Mouse (Mus musculus) stomach, postnatal 0 days (tissue): ENCODE results near the gene Rasgef1b. TPM values are rescaled to one million over a fixed set of nuclear protein-coding genes. Genes with fewer than 3 reads are reported as not detected.

Experiments
- ATAC-seq: fragments of 200-750 bp; cut with Nextera tagmentation; 2 replicates; pipeline ENCODE4 v1.8.0; 2017; ENCODE audit not compliant: low FRiP score, low TSS enrichment
- DNase-seq: peaks from one replicate; pipeline ENCODE4 v3.0.0-alpha.2; 2016; ENCODE audit warnings: low spot score
- H3K27ac ChIP-seq: fragments of 300-500 bp; sonication (generic); replicated peaks from 2 replicates; pipeline ENCODE4 v1.5.1; 2014; ENCODE audit warnings: mild to moderate bottlenecking, control low read depth
- H3K27me3 ChIP-seq: fragments of 300-500 bp; sonication (generic); 2 replicates; pipeline ENCODE4 v1.6.1; 2014; ENCODE audit warnings: low read length; ENCODE audit not compliant: control insufficient read depth, insufficient read depth
- H3K36me3 ChIP-seq: fragments of 300-500 bp; sonication (generic); 2 replicates; pipeline ENCODE4 v1.6.1; 2014; ENCODE audit warnings: low read length, mixed read lengths; ENCODE audit not compliant: control insufficient read depth, insufficient read depth
- H3K4me1 ChIP-seq: fragments of 300-500 bp; sonication (generic); replicated peaks from 2 replicates; pipeline ENCODE4 v1.6.1; 2014; ENCODE audit warnings: antibody characterized with exemption; ENCODE audit not compliant: control insufficient read depth, insufficient read depth
- H3K4me2 ChIP-seq: fragments of 300-500 bp; sonication (generic); replicated peaks from 2 replicates; pipeline ENCODE4 v1.6.1; 2014; ENCODE audit warnings: low read depth, mild to moderate bottlenecking, control low read depth, moderate library complexity
- H3K4me3 ChIP-seq: fragments of 300-500 bp; sonication (generic); 2 replicates; pipeline ENCODE4 v1.5.1; 2014; ENCODE audit warnings: low read depth, low read length, control low read depth
- H3K9ac ChIP-seq: fragments of 300-500 bp; sonication (generic); 2 replicates; pipeline ENCODE4 v1.6.1; 2014; ENCODE audit warnings: mild to moderate bottlenecking, low read length, control low read depth, mixed read lengths
- H3K9me3 ChIP-seq: fragments of 300-500 bp; sonication (generic); 2 replicates; pipeline ENCODE4 v1.6.1; 2016; ENCODE audit warnings: low read length; ENCODE audit not compliant: control insufficient read depth
- CTCF ChIP-seq: IDR thresholded peaks from 2 replicates; pipeline ENCODE4 v1.5.1; 2016; ENCODE audit warnings: antibody characterized with exemption, low read depth, mild to moderate bottlenecking, moderate library complexity
- EP300 ChIP-seq: optimal IDR thresholded peaks from 2 replicates; pipeline ENCODE3; 2016; ENCODE audit warnings: antibody characterized with exemption
- WGBS: fragments of 180-500 bp; shearing (Covaris S2); extraction: QIAGEN DNeasy Blood & Tissue Kit; methylation state at CpG from one replicate; pipeline ENCODE4 v1.1.7; 2014; 5-methylcytosine and 5-hydroxymethylcytosine counted together
- polyA plus RNA-seq: library from polyadenylated mRNA; unstranded; fragments of >200 nt; fragmentation: Nextera tagmentation; extraction: Ambion mirVana; gene quantifications from 2 replicates; pipeline ENCODE4 v1.2.1, GENCODE M21; 2015

Gene Rasgef1b
- polyA plus RNA-seq, 1 experiment from 2014 or later: 37.4 TPM

- no peak overlapping the region for H3K4me3 ChIP-seq
- ATAC-seq (no peak), DNase-seq (no peak)
- no peaks in the 10 kb centered on the region for H3K4me1 ChIP-seq
- H3K9ac ChIP-seq: no peak overlapping the region
- no peaks in the 10 kb centered on the region for H3K36me3 ChIP-seq
- TF ChIP-seq EP300 (no peak), CTCF (no peak)
- H3K27me3 ChIP-seq: no peaks in the 10 kb centered on the region
- H3K9me3 ChIP-seq: no peaks in the 10 kb centered on the region
- 79% methylated on average over 2 of the region's 2 CpGs for WGBS
- no peak overlapping the region for H3K27ac ChIP-seq
- no peak overlapping the region for H3K4me2 ChIP-seq
Observed at GRCm38 (mm10) chr5:99296348-99296747, 432.5 kb downstream of the Rasgef1b start.

DNA sequence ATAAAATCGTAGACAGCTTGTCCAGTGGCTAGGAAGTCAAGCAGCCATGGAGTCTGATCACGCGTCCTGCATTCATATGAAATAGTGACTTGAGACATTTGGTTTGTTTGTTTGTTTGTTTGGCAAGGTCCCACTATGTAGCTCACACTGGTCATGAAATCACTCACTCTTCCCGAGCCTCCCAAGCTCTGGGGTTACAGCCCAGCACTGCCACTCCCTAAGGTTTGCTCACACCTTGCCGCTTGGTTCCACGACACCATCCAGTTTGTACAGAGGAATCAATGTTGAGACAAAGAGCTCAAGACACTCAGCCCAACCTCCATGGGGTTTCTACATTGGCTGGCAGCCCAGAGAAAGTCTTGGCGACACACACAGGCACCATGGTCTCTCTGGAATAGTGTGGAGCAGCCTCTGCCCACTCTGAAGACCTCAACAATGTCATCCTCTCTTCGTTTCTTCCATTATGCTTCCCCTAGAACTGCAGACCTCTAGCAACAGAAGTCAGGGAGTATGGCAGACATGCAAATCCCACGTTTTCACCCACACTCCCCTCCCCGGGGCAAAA lies 436.5 kb downstream of the Rasgef1b start:
- Histone ChIP-seq H3K27me3 (no peaks in the 10 kb centered on the region), H3K9ac (no peak overlapping the region), H3K4me2 (no peak overlapping the region), H3K9me3 (no peaks in the 10 kb centered on the region), H3K4me3 (no peak overlapping the region), H3K27ac (no peak overlapping the region), H3K4me1 (no peaks in the 10 kb centered on the region), H3K36me3 (no peaks in the 10 kb centered on the region)
- TF ChIP-seq EP300: no peak
- no peak for TF ChIP-seq CTCF
- 61% methylated on average over 10 of the region's 10 CpGs for WGBS
- DNase-seq (peak; percentile 41), ATAC-seq (peak; percentile 67; the same call in 1 of the 2 replicates)

- TF ChIP-seq EP300 (no peak), CTCF (no peak)
- Histone ChIP-seq H3K4me2 (no peak overlapping the region), H3K9me3 (no peaks in the 10 kb centered on the region), H3K27me3 (no peaks in the 10 kb centered on the region), H3K36me3 (no peaks in the 10 kb centered on the region), H3K4me3 (no peak overlapping the region), H3K27ac (no peak overlapping the region), H3K9ac (no peak overlapping the region), H3K4me1 (no peaks in the 10 kb centered on the region)
- 74% methylated on average over 12 of the region's 12 CpGs for WGBS
- ATAC-seq: no peak
- DNase-seq: no peak
Observed at GRCm38 (mm10) chr5:99291084-99291830, 437.6 kb downstream of the Rasgef1b start.

- Histone ChIP-seq H3K9ac (no peak overlapping the region), H3K27me3 (no peaks in the 10 kb centered on the region), H3K4me2 (no peak overlapping the region), H3K4me1 (no peaks in the 10 kb centered on the region), H3K36me3 (no peaks in the 10 kb centered on the region), H3K4me3 (no peak overlapping the region), H3K9me3 (no peaks in the 10 kb centered on the region), H3K27ac (no peak overlapping the region)
- DNase-seq (no peak), ATAC-seq (no peak)
- WGBS: 85% methylated on average over 4 of the region's 4 CpGs
- TF ChIP-seq CTCF: no peak
Observed at GRCm38 (mm10) chr5:99288262-99288661, 440.6 kb downstream of the Rasgef1b start.

DNA sequence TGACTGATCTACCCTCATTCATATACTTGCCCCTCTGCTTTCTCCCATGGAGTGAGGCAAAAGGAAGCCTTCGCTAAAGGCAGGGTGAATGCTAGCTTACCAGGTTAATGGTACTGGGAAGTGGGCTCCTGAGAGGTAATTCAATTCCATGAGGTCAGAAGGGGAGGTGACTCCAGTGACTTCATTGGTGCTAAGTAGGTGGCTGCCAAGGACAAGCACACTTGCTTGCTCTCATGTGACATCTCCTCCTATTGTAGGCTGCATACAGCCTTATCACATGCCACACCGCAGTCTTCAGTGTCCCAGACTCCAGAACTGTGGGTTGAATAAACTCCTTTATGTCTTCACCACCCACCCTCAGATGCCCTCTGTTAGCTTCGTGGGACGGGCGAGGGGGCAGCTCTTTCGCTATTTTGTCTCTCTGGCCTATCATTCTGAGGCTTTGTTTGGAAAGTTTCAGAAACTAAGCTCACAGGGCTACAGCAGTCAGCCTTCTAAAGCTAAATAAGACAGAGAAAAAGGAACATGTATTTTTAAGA lies 441.1 kb downstream of the Rasgef1b start:
- no peak for DNase-seq
- no peak for ATAC-seq
- 84% methylated on average over 6 of the region's 6 CpGs for WGBS

DNA sequence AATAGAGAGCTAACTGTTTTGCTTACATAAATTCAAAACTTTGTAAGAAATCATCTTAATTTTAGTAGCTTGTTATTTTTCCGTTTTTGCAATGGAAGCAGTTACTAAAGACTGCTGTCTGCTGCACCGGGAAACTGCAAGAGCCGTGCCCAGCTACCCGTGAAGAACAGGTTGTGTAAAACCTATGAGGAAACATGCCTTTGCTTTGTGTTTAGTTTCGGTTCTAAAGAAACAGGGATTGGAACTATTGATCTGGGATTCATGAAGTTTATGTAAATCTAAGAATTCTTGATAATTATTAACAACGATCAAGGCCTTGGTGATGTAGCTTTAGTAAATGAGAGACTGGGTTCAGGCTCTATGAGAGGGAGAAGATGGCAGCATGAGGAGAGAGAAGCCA lies 442.3 kb downstream of the Rasgef1b start:
- Histone ChIP-seq H3K36me3 (no peaks in the 10 kb centered on the region), H3K4me3 (no peak overlapping the region), H3K9me3 (no peaks in the 10 kb centered on the region), H3K27me3 (no peaks in the 10 kb centered on the region), H3K4me1 (no peaks in the 10 kb centered on the region), H3K27ac (no peak overlapping the region), H3K9ac (no peak overlapping the region), H3K4me2 (no peak overlapping the region)
- no peak for DNase-seq
- WGBS: 86% methylated on average over 6 of the region's 6 CpGs
- ATAC-seq: no peak
- TF ChIP-seq CTCF (no peak), EP300 (no peak)

More for the DNA sequence above, 441.1 kb downstream of the Rasgef1b start:
- no peak overlapping the region for H3K4me3 ChIP-seq
- H3K27ac ChIP-seq: no peak overlapping the region
- H3K36me3 ChIP-seq: no peaks in the 10 kb centered on the region
- no peak for TF ChIP-seq CTCF
- TF ChIP-seq EP300: no peak
- H3K9ac ChIP-seq: no peak overlapping the region
- H3K27me3 ChIP-seq: no peaks in the 10 kb centered on the region
- H3K9me3 ChIP-seq: no peaks in the 10 kb centered on the region
- no peaks in the 10 kb centered on the region for H3K4me1 ChIP-seq
- H3K4me2 ChIP-seq: no peak overlapping the region
